In genomic region chr10:24573484-24573883, GRCm38 (mm10) we compare ENCODE assay signal across 18 mouse cellular contexts. TPM values are rescaled to one million over a fixed set of nuclear protein-coding genes. Genes with fewer than 3 reads are reported as not detected.
DNase-seq lines count a peak whose midpoint lies in the region; ATAC-seq and TF ChIP-seq lines count a peak whose summit lies in the region.
"Had no signal": no experiment of that assay in that cellular context is flagged by ENCODE, and none has a peak within 500 bp of the region (broad histone marks: within the 10 kb centered on the region; RNA-seq: fewer than 3 reads in every experiment).

No protein-coding gene starts in this region.

- 0 out of 2 replicates have a peak, but pooled peaks have one; percentile 51 for ATAC-seq in hindbrain, embryonic 15.5 days (ENCODE audit: low FRiP score, low read depth)
- ATAC-seq in kidney, postnatal 0 days (replicated peaks; ENCODE audit: low FRiP score, low read depth): no peak
- no peak for ATAC-seq in stomach, embryonic 16.5 days (ENCODE audit: insufficient read depth, low FRiP score)
- ATAC-seq: lung, postnatal 0 days had no signal

- TF ChIP-seq POLR2A in embryonic fibroblast, embryonic 13.5 days (IDR thresholded peaks at IDR 0.05; ENCODE audit: low read depth, low read length): no peak

- H3K36me3 ChIP-seq in hindbrain, embryonic 15.5 days: no peaks in the 10 kb centered on the region
- H3K36me3 ChIP-seq in hindbrain, embryonic 10.5 days: no peaks in the 10 kb centered on the region
- H3K36me3 ChIP-seq in kidney, postnatal 0 days (ENCODE audit: insufficient read depth, low read length): no peaks in the 10 kb centered on the region
- H3K36me3 ChIP-seq in stomach, embryonic 16.5 days (ENCODE audit: control insufficient read depth, insufficient read depth, low read length): no peaks in the 10 kb centered on the region
- H3K36me3 ChIP-seq: midbrain, embryonic 12.5 days; neural tube, embryonic 13.5 days had no signal

- H3K27me3 ChIP-seq in hindbrain, embryonic 15.5 days: no peaks in the 10 kb centered on the region
- no peaks in the 10 kb centered on the region for H3K27me3 ChIP-seq in hindbrain, embryonic 10.5 days (ENCODE audit: insufficient read depth, poor library complexity, severe bottlenecking)
- no peaks in the 10 kb centered on the region for H3K27me3 ChIP-seq in kidney, postnatal 0 days (ENCODE audit: insufficient read depth, low read length)
- no peaks in the 10 kb centered on the region for H3K27me3 ChIP-seq in stomach, embryonic 16.5 days (ENCODE audit: control insufficient read depth, insufficient read depth, low read length)
- H3K27me3 ChIP-seq: midbrain, embryonic 12.5 days; neural tube, embryonic 13.5 days had no signal

- H3K9ac ChIP-seq in hindbrain, embryonic 15.5 days: no peak overlapping the region
- H3K9ac ChIP-seq in kidney, postnatal 0 days (ENCODE audit: low read depth, low read length): no peak overlapping the region
- no peak overlapping the region for H3K9ac ChIP-seq in stomach, embryonic 16.5 days (ENCODE audit: low read length)
- H3K9ac ChIP-seq: midbrain, embryonic 12.5 days; neural tube, embryonic 13.5 days had no signal

- H3K9me3 ChIP-seq in hindbrain, embryonic 15.5 days: no peaks in the 10 kb centered on the region
- no peaks in the 10 kb centered on the region for H3K9me3 ChIP-seq in hindbrain, embryonic 10.5 days
- H3K9me3 ChIP-seq in kidney, postnatal 0 days (replicated peaks; ENCODE audit: low read length): no peaks in the 10 kb centered on the region
- no peaks in the 10 kb centered on the region for H3K9me3 ChIP-seq in stomach, embryonic 16.5 days (replicated peaks; ENCODE audit: control insufficient read depth, low read length)
- H3K9me3 ChIP-seq: midbrain, embryonic 12.5 days; neural tube, embryonic 13.5 days had no signal

- TF ChIP-seq CTCF in kidney, postnatal 0 days (IDR thresholded peaks at IDR 0.05; ENCODE audit: low read depth): no peak
- no peak for TF ChIP-seq CTCF in embryonic fibroblast, embryonic 13.5 days (IDR thresholded peaks at IDR 0.05; ENCODE audit: borderline replicate concordance, insufficient read depth, low read length)

- H3K4me3 ChIP-seq in hindbrain, embryonic 15.5 days: no peak overlapping the region
- H3K4me3 ChIP-seq in hindbrain, embryonic 10.5 days: no peak overlapping the region
- no peak overlapping the region for H3K4me3 ChIP-seq in kidney, postnatal 0 days (replicated peaks; ENCODE audit: low read depth, low read length)
- H3K4me3 ChIP-seq in embryonic fibroblast, embryonic 13.5 days (ENCODE audit: insufficient read depth, low read length): no peak overlapping the region
- no peak overlapping the region for H3K4me3 ChIP-seq in stomach, embryonic 16.5 days (replicated peaks; ENCODE audit: low read length)
- H3K4me3 ChIP-seq: midbrain, embryonic 12.5 days; neural tube, embryonic 13.5 days had no signal

- DNase-seq in hindbrain, embryonic 10.5 days (ENCODE audit: low spot score): no peak
- peak; percentile 47 for DNase-seq in kidney, postnatal 0 days (ENCODE audit: low spot score)
- DNase-seq in kidney, postnatal 4 days: no peak
- DNase-seq in adrenal gland, adult 8-10 months: no peak
- DNase-seq: cerebellum, adult 9-11 months; kidney, adult 8-10 months; layer of hippocampus, postnatal 36 days; liver; right cerebral cortex, postnatal 25 days; thymus, postnatal 25 days had no signal

- 36% methylated on average over 3 of the region's 3 CpGs for WGBS in hindbrain, embryonic 15.5 days
- WGBS in hindbrain, embryonic 10.5 days: 65% methylated on average over 3 of the region's 3 CpGs
- WGBS in kidney, postnatal 0 days: 40% methylated on average over 3 of the region's 3 CpGs
- WGBS in stomach, embryonic 16.5 days: 31% methylated on average over 3 of the region's 3 CpGs

- no peaks in the 10 kb centered on the region for H3K4me1 ChIP-seq in hindbrain, embryonic 15.5 days (replicated peaks)
- peaks cover 9% of the 10 kb centered on the region for H3K4me1 ChIP-seq in hindbrain, embryonic 10.5 days (replicated peaks)
- peaks cover 3% of the 10 kb centered on the region for H3K4me1 ChIP-seq in kidney, postnatal 0 days (replicated peaks; ENCODE audit: insufficient read depth, low read length)
- peaks cover 7% of the 10 kb centered on the region for H3K4me1 ChIP-seq in embryonic fibroblast, embryonic 13.5 days (ENCODE audit: control insufficient read depth, insufficient read depth, low read length)
- peaks cover 6% of the 10 kb centered on the region for H3K4me1 ChIP-seq in stomach, embryonic 16.5 days (ENCODE audit: control insufficient read depth, insufficient read depth, low read length)
- H3K4me1 ChIP-seq: midbrain, embryonic 12.5 days had no signal

- no peak overlapping the region for H3K4me2 ChIP-seq in hindbrain, embryonic 15.5 days
- H3K4me2 ChIP-seq in kidney, postnatal 0 days (ENCODE audit: low read length): no peak overlapping the region
- no peak overlapping the region for H3K4me2 ChIP-seq in stomach, embryonic 16.5 days (ENCODE audit: low read depth, low read length)
- H3K4me2 ChIP-seq: midbrain, embryonic 12.5 days; neural tube, embryonic 13.5 days had no signal

- no peak overlapping the region for H3K27ac ChIP-seq in hindbrain, embryonic 15.5 days (replicated peaks)
- H3K27ac ChIP-seq in hindbrain, embryonic 10.5 days: no peak overlapping the region
- H3K27ac ChIP-seq in kidney, postnatal 0 days: peak overlapping the region; percentile 68
- H3K27ac ChIP-seq in embryonic fibroblast, embryonic 13.5 days (ENCODE audit: insufficient read depth, low read length): peak overlapping the region; percentile 84
- H3K27ac ChIP-seq in stomach, embryonic 16.5 days (ENCODE audit: low read length): peak overlapping the region; percentile 64
- H3K27ac ChIP-seq: midbrain, embryonic 12.5 days; neural tube, embryonic 13.5 days had no signal

RNA-seq across cellular contexts. Expression of gene Ccn2, which starts 21.8 kb away (rescaled TPM):
- 3.1 and 4.0 TPM in 2 replicates for polyA plus RNA-seq in hindbrain, embryonic 15.5 days (2015; fragmentation: Nextera tagmentation; extraction: Ambion mirVana)
- 7.2 and 8.3 TPM in 2 replicates for polyA plus RNA-seq in hindbrain, embryonic 10.5 days (2016; fragmentation: Nextera tagmentation; extraction: Ambion mirVana)
- polyA plus RNA-seq in kidney, postnatal 0 days (2015; fragmentation: Nextera tagmentation; extraction: Ambion mirVana): 14.3 and 18.4 TPM in 2 replicates
- 483 and 1,320 TPM in 2 replicates for polyA plus RNA-seq in embryonic fibroblast, embryonic 13.5 days (2011; ENCODE audit: insufficient read length, low read depth, missing spikeins)
- polyA plus RNA-seq in stomach, embryonic 16.5 days (2015; fragmentation: Nextera tagmentation; extraction: Ambion mirVana): 16.9 and 17.1 TPM in 2 replicates
- 100 to 1,000 TPM in 1 of 4 experiments, 10 to 100 TPM in 3; 82.1 to 126 (median 92.0) TPM for total RNA-seq in adrenal gland, adult 8-10 months (2022)
- total RNA-seq: hematopoietic stem cell, adult 5-6 weeks; megakaryocyte progenitor cell, adult 5-6 weeks had no signal

Comparison
In these comparisons a context has a peak if more than half of its experiments do, and no peak if none do; other contexts are left out.
1. H3K27ac ChIP-seq: peak in kidney, postnatal 0 days (single experiment), embryonic fibroblast, embryonic 13.5 days (single experiment) and stomach, embryonic 16.5 days (single experiment); none in hindbrain, embryonic 15.5 days (single experiment) and hindbrain, embryonic 10.5 days (single experiment).
2. RNA of gene Ccn2, which starts 21.8 kb away (polyA plus RNA-seq): 483 to 1,320 TPM in embryonic fibroblast, embryonic 13.5 days; 14.3 to 18.4 TPM in kidney, postnatal 0 days, 16.9 to 17.1 TPM in stomach, embryonic 16.5 days, 7.2 to 8.3 TPM in hindbrain, embryonic 10.5 days and 3.1 to 4.0 TPM in hindbrain, embryonic 15.5 days; every median in the first group is over 10 times any median in the second.